Mouse (Mus musculus) lung, postnatal 36 days (tissue): Measurements from ENCODE around the gene Hck.

Experiments
- DNase-seq: peaks from one replicate; pipeline ENCODE4 v3.0.0; 2022; ENCODE audit warnings: mixed read lengths

Hck gene

DNA sequence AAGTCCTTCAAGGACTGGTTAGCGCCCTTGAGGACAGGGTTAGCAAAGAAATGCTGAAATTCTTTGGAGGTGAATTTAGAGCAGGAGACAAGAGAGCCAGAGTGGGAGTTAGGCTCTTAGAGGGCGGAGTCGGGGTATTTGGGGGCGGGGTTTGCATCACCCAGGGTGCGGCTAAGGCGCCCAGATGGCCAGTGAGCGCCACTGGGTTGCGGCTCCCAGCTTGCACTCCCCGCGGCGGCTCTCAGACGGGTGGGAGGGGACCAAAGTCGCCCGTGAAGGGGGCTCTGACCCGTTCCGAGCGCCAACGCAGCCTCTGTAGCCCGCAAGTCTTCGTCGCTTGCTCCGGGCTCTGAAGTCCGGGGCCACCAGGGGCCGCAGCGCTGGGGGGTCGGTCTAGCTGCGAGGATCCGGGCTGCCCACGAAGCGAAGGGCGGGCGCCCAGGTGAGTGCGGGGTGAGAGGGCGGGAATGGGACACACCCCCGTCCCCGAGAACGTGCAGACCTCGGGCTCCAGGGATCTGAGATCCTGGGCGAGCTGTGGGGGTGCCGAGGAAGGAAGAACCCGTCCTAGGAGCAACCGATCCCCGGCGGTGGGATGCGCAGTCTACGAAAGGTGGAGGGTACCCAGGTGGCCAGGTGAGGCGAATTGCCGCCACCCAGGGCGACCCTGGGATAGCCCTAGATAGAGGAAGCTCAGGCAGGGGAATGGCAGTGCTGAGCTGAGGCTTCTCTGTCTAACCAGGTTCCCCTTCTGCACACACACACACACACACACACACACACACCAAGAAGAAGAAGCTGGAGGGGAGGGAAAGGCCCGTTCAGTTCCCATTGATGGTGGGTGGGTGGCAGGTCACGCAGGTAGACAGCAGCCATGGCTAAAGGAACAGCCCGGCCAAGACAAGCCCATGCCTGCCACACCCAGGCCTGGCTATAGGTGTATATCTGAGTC is at the start of gene Hck:
Gene Hck, plus strand, starts transcription at position 156 of the 952 bp plus-strand sequence.
- peak; percentile 87 for DNase-seq

DNA sequence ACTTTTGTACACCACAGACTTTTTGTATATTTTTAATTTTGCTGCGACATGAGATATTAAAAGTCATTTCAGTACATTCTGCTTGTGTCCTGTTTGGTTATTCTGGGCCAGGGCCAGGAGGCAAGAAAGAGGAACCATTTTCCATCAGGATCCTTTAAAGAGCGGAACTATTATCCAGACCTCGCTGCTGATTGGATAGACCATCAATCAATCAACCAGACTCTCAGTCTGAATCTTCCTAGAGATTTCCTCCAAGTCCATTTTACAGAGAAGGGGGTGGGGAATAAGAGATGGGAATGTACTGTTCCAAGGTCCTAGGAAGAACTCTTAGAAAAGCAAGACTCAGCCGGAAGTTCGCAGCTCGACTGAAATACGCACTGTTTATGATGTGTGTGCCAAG is 48.1 kb upstream of the Hck start:
- peak; percentile 30 for DNase-seq

DNA sequence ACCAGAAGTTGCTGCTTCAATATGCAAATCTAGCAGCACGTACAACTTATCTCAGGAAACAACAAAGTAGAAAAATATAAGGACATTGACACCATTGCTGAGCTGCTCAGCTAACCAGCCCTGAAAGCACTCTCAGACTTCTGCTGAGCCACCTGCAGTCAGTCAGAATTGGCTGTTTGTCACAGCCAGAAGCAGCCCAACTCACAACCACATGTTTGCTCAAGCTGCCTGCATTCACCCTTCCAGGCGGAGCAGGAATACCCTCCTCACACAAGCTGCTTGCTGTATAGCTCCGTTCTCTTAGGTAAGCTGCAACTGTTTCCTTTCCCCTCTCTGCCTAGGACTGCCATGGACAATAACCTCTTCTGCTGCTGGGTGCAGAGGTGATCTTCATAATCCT is 44.9 kb upstream of the Hck start:
- no peak for DNase-seq

DNA sequence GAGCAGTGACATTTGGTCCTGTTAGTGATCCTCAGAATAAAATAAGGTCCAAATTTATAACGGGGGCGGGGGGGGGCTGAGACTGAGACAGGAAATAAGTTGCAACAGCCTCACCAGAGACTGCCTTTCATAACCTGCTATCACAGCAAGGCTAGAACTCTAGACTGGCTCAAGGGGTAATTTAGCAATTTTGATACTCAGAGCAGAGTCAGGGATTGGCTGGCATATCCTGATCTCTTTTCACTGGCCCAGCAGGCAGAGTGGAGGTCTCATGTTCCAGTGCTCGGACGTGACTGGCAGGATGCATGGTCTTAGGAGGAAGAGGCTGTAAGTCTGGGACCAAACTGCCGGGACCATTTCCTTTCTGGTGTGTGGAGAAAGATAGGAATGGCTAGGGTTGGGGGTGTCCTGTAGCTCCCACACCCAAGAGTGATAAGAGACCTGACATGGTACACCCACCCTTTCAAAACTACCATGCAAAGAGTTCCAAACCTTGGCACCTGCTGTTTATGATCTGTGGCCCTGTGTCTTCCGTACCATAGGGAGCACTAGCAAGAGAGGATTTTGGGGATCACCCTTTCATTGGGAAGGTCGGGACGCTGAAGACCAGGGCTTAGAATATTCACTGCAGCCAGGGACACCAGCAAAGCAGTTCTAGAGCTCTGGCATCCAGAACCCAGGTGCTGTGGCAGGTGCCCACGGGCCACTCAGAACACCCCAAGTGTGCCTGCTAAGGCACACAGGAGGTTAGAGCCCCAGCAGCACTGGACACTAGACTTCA is 43.9 kb upstream of the Hck start:
- peak; percentile 42 for DNase-seq

DNA sequence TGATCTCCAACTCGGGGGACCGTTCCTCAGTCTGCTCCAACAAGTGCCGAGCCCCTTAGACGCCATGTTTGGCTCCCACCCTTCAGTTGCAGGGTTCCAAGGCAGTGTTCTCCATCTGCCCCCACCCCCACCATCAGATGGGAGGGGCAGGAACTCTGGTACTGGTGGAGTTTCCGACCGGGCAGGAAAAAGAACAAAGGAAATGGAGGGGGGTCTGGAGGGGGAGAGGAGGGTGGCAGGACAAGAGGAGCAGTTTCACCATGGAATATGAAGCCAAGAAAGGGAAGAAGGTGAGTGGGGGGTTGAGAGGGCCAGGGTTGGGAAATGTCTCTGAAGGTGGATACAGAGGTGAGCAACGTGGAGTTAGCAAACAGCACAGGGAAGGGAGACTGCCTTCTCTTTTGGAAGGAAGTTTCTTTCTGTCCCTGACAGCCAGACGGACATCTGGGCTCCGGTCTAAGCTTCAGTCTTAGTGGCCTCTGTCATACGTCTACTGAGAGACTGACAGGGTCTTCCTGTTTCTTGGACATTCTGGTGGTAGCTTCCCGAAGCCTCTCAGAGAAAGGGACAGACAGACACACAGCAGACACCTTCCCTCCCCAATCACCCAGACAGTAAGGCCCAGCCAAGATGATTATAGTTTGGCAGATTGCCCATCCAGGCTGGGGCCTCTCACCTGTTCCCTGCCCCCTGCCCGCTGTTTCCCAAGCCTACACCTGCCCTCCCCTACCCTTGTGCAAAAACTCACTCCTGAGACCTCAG is 42.3 kb upstream of the Hck start, which contains the start of gene Ccm2l:
Gene Ccm2l, plus strand, starts transcription at position 209 of the 762 bp plus-strand sequence.
- DNase-seq, result peak; percentile 89

DNA sequence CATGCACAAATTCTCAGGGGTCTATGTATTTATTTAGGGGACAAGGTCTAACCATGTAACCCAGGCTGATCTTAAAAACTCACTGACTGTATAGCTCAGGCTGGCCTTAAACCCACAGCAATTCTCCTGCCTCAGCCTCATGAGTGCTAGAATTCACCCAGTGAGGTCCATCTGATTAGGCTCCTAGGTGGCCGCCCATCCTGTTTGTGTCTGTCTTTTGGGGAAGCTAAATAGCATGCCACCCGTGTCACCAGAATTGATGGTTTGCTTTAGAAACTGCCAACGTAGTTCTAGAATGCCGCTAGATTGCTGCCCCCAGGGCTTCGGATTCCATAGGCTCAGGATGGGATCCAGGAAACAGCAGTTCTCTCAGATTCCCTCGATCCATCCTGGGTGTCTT is 41.3 kb upstream of the Hck start:
- peak; percentile 52 for DNase-seq

DNA sequence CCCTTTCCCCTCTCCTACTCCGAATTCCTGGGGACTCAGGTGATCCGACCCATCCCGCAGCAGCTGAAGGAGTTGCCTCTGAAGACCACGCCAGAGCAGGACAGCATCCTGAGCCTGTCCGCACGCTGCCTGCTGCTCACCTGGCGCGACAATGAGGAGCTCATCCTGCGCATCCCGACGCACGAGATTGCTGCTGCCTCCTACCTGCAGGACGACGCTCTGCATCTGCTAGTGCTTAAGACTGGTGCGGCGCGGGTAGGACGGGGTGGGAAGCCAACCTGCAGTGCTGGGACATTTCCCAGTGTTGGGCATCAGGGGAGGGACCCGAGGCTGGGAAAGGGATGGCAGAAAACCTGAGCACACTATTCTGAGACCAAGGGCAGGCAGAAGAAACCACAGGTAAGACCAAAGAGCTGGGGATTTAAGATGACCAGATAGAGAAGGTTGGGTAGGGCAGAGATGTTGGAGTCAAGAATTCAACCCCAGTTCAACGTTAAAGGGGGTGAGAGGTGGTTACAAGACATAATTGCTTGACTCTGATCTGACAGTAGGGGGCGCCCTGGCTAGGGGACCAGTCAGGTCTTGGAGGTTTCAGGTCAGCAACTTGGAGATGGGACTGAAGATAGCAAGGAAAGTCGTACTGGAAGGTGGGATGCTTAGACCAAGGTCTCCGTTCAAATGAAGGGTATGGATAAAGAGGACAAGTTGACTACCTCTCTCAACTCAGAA is 37.3 kb upstream of the Hck start:
- DNase-seq, result peak; percentile 55

DNA sequence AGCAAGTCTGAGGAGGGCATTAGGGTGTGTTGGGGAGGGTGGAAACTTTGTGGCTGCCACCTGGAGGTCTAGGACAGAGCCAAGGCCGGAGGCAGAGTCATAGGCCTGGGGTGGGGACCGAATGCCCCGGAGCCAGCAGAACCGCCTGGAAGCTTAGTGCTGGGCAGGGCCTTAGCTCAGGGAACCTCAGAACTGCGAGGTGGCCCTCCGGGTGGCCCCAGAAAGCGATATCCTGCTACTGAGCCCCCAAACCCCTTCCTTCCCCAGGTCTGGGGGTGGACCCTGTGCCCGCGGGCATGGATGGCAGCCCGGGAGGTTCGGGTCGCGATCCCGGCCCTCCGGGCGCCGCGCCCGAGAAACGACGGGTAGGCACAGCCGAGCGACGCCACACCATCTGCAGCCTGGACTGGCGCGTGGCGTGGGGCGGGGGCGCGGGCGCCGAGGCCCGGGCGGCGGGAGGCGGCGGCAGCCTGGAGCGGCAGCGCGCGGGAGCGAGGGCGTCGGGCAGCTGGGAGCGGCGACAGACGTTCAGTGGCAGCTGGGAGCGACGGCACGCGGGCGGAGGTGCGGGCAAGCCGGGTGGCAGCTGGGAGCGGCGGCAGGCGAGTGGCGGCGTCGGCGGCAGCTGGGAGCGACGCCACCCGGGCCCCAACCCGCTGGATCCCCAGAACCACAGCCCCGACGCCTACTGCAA is 36.6 kb upstream of the Hck start:
- no peak for DNase-seq

DNA sequence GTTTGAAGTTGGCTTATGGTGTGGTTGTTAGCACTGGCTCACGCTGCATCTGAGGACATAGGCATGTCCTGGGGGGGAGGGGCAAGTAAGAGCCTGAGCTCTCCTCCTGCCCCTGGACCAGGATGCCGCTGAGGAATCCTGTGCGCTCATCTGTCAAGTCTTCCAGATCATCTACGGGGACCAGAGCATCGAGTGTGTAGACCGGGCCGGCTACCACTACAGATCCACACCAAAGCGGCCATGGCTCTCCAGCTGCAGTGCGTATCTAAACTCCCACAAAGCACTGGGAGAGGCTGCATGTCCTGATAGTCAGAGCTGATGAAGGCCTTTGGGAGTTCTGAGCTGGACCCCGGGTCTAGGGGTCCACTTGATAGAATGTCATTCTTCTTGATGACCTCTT is 33.6 kb upstream of the Hck start:
- no peak for DNase-seq

DNA sequence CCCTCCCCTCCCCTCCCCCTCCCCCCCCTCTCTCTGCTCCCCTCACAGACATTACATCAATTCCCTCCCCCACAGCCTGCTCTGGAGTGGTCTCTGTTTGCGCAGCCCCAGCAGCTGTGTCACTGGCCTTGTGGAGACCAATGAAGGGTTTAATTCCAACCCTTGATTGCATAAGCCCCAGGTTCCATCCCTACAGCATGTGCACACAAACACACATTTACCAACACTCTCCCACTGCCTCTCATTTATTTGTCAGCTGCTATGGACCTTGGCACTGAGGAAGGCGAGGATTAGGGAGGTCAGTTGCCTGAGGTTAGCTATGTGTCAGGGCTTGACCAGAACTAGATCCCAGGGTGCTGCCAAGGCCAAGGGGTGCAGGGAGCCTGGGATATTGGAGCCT is 32.3 kb upstream of the Hck start:
- no peak for DNase-seq

DNA sequence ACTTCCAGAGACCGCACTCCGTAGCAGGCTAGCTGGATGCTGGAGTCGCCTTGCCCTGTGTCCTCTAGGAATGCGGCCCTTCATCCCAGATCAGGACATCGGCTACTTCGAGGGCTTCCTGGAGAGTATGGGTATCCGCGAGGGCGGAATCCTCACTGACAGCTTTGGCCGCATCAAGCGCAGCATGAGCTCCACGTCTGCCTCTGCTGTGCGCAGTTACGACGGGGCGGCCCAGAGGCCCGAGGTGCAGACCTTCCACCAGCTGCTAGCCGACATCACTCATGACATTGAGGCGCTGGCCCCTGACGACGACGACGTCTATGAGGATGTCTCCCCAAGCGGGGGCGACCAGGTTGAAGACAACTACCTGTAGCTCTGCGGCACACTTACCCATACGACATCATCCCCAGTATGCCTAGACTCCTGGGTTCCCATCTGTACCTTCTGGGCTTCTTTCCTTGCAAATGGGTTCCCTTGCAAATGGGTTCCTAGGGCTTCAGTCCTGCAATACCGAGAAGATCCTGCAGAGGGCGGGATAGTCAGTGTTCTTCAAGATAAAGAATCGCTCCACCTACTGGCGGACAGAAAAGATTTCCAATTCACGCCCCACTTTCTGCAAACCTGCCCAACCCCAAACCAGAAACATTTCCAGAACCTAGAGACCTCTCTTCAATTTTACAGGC is 27.3 kb upstream of the Hck start:
- DNase-seq, result peak; percentile 94

DNA sequence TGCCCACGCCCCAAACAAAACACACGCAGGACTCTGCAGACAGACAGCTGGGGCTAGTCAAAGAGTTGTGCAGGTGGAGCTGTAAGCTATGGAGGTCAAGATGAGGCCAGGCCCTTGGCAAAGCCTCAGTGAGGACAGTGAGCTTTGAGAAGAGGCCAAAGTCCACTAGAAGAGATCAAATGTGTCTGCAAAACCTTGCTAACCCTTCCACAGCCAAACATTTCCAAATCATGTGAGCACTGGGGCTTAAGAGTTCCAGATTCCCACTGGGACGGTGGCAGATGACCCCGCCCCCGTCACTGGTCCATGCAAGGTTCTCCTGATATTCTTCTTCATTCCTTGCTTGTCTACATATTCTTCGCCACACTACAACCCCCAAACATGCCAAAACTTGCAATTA is 26.4 kb upstream of the Hck start:
- DNase-seq, result no peak

DNA sequence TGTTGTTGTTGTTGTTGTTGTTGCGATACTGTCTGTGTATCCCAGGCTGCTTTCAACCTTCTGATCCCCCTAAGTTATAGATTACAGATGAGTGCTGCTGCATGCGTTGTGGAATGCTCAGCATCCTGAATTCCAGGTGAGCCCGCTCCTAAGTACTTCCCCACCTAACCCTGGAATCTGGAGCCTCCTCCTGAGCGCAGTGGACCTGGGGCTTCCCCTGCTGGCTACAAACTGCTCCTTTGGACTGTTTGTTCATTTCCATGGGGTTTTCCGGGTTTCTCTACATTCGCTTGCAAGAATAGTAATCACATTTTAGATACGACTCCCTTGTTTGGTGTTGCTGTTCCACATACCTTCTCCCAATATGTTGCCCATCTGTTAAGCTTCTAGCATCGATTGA is 25.0 kb upstream of the Hck start:
- peak; percentile 36 for DNase-seq

DNA sequence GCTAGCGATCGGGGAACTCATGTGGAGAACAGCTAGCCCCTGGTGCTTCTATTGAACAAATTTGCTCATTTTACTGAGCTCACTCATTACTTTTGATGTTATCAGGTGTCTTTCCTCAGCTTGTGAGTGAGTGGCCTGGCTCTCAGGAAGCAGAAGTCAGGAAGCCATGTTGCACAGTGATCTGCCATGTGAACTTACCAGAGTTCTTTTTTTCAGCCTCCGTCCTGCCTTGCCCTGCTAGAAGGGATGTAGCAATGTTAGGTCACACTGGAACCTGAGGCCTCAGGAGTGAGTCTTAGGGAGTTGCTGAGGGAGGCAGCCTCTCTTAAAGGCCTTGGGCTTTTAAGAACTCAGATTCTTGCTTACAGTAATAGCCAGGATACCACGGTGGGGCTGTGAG is 24.4 kb upstream of the Hck start:
- no peak for DNase-seq

DNA sequence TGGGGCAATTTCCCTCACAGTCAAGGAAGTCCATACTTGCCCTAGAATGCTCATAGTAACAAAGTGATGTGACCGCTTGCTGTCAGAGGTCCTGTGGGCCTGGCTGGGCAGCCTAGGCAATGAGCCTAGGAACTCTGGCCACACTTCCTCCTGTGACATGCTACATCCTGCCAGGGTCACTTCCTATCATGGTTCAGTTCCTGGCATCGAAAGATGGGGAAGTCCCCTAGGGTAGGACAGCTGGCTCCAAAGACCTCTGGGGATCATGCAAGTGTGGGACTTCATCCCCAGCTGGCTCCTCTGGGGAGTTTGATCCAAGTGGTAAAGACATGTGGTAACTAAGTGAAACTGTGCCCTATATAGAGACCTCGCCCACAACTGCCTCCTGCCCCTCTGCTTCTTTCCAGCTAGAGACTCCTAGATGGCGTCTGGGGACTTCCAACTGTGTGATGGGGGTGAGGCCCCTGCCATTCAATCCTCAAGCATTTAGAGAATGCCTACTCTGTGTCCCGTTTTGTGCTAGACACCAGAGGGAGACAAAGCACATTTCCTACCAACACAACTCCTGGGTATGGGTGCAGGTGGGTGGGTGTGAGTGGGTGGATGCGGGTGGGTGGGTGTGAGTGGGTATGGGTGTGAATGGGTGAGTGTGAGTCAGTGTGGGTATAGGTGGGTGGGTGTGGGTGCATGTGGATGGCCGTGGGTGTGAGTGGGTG is 23.8 kb upstream of the Hck start:
- peak; percentile 65 for DNase-seq

DNA sequence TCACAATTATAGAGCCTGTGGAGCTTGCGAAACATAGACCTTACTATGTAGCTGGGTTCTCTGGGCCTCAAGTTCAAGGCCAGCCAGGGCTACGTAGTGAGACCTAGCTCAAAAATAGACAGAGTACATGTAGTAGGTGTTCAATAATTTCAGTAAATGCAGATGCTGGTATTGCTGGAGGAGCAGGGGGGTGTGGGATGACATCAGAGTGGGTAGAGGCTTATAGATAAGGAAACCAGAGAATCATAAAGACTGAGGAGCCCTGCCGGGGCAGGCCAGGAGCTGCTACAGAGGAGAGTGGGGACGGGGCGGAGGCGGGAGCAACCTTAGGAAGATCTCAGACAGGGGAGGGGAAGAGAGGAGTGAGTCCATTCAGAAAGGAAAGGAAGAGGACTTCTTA is 22.7 kb upstream of the Hck start:
- no peak for DNase-seq

DNA sequence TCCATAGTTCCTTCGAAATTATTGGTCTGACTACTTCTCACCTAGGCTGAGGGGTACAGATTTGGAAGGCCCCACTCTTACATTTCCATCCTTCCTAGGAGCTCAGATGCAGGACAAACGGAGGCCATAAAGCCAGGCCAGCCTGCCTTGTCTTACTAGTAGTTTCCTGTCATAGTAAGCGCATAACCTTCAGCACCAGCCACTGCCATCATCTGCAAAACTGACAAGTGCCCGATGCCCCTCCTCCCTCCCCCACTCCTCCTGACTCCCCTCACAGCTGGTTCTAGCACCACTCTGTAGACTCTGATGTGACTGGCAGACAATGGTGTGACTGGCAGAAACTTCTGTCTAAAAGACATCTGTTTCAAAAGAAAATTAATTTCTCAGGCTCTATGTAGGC is 22.1 kb upstream of the Hck start:
- no peak for DNase-seq

DNA sequence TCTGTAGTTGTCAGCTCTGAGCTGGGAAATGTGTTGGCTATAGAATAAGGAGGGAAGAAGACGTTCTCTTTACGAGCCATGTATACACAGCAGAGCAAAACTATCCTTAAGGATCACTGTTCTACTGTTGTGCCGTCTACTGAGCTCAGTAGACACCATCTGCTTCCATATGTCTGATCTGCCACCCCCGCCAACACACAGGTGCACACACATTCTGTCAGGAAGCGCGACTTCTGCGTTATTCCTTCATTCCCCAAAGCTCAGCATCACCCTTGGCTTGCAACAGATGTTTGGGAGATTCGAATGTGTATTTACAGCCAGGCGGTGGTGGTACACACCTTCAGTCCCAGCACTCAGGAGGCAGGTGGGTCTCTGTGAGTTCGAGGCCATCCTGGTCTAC is 21.2 kb upstream of the Hck start:
- DNase-seq, result no peak

DNA sequence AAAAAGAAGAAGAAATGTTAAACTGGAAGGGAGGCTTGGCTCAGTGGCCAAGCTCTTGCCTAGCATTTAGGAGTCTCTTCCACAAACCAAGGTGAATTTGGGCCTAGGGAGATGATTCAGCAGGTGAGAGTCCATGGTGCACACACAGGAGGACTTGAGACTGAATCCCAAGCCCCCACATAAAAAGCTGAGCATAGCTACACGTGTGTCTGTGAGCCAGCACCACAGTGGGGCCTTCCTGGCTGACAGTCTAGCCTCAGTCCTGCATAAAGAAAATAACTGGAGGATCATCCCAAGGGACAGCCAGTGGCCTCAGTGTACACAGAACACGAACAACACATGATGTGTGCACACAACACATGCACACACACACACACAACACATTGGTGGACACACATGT is 19.0 kb upstream of the Hck start:
- DNase-seq, result no peak

DNA sequence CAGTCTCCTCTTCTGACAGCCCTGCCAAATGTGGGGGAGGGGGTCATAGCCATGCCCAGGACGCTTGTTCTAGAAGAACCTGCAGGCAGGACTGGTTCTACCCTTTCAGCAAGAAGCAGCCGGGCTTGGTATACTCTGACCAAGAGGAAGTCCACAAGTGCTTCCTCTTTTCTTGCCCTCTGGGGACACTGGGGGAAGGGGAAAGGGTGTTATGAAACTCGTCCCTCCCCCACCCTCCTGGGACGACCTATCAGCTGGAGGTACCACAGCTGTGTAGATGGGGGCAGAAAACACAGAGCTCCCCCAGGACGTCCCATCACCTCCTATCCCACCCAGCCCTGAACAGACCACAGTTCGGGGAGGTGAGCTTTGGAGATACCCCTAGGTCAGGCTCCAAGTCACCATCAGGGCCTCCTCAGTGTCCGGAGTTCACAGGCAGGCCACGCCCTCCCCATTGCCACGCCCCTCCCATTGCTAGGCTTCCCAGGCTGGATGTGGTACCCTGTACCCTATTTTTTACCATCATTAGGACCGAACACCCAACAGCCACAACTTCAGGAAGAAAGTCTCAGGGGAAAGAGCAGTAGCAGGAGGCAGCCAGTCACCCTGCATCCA is 17.6 kb upstream of the Hck start:
- peak; percentile 89 for DNase-seq
